Comparison of ENCODE assay signal across 20 mouse cellular contexts in the genomic region with DNA sequence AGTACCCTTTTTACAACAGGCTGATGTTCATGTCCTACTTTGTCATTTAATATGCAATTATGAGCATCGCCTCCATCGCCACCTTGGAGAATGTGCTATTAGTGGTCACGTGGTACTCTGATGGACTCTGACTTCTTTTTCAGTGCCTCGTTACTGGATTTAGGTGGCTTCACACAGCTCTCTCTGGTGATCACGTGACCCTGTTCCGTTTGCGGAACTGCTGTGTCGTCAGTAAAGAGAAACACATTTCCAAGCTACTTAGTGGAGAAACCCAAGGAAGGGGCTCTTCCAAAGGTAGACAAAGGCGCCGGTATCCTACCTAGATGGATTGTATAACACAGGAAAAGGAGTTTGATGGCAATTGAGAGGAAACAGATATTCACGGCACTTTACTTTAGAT. TPM values are rescaled to one million over a fixed set of nuclear protein-coding genes. Genes with fewer than 3 reads are reported as not detected.
"Had no signal": no experiment of that assay in that cellular context is flagged by ENCODE, and none has a peak within 500 bp of the region (broad histone marks: within the 10 kb centered on the region; RNA-seq: fewer than 3 reads in every experiment).

No protein-coding gene starts in this region.

- H3K9ac ChIP-seq: liver, postnatal 0 days; lung, embryonic 15.5 days; midbrain, embryonic 12.5 days; neural tube, embryonic 12.5 days; stomach, embryonic 15.5 days had no signal

- H3K9me3 ChIP-seq: lung, embryonic 15.5 days; midbrain, embryonic 12.5 days; neural tube, embryonic 12.5 days; stomach, embryonic 15.5 days had no signal

- H3K4me3 ChIP-seq: lung, embryonic 15.5 days; megakaryocyte, embryonic 14.5 days; midbrain, embryonic 12.5 days; neural tube, embryonic 12.5 days; stomach, embryonic 15.5 days had no signal

- H3K4me2 ChIP-seq: lung, embryonic 15.5 days; midbrain, embryonic 12.5 days; neural tube, embryonic 12.5 days; stomach, embryonic 15.5 days had no signal

- H3K27ac ChIP-seq: lung, embryonic 15.5 days; macrophage; midbrain, embryonic 12.5 days; neural tube, embryonic 12.5 days; stomach, embryonic 15.5 days; stomach, postnatal 0 days had no signal

- DNase-seq: liver, postnatal 0 days; lung, adult 2 months; lung, postnatal 14 days; lung, postnatal 36 days; midbrain, embryonic 14.5 days; right cerebral cortex, postnatal 14 days; thymus, adult 2 months; thymus, postnatal 25 days; thymus, postnatal 4 days had no signal

- ATAC-seq: liver, postnatal 0 days; lung, postnatal 0 days; midbrain, embryonic 16.5 days had no signal

- H3K4me1 ChIP-seq: lung, embryonic 15.5 days; midbrain, embryonic 12.5 days; neural tube, embryonic 12.5 days; stomach, embryonic 15.5 days had no signal

- H3K27me3 ChIP-seq: lung, embryonic 15.5 days; midbrain, embryonic 12.5 days; neural tube, embryonic 12.5 days; stomach, embryonic 15.5 days had no signal

RNA-seq across cellular contexts. Expression of gene Gpr161, which starts 12.6 kb away (rescaled TPM):
- total RNA-seq: monocyte, adult 5-6 weeks; neutrophil, adult 5-6 weeks had no signal
- polyA plus RNA-seq: macrophage had no signal
